Mouse (Mus musculus): Measurements from ENCODE around the gene Apol9b. TPM values are rescaled to one million over a fixed set of nuclear protein-coding genes. Genes with fewer than 3 reads are reported as not detected.
"Not testable (repeated sequence)": the region's sequence is repeated elsewhere in the genome, so short reads cannot be mapped to it uniquely, and the experiment has no call there.

The Apol9b gene
- total RNA-seq (2015) (not detected in 2 replicates), total RNA-seq (2017) (not detected in 2 replicates)

DNA sequence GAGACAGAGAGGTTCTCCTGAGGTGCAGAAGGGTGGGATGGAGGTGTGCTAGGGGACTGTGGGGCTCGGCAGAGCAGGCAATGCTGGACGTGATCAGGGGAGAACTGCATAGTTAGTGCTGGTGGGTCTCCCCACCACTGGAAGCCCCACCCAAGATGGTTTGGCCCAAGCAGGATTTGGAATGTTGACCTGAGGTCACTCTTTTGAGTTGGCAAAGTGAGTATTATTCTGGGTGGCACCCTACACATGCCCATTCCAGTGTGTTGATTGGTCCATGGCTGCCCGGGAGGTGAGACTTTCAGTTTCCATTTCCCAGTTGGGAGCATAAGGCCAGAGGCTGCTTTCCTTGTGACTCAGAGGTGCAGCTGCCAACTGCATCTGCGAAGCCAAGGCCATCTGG, at the start of gene Apol9b:
Gene Apol9b, plus strand, starts transcription at position 301 of the 400 bp plus-strand sequence.
- ATAC-seq (replicated peaks; ENCODE audit: poor library complexity), result not testable (repeated sequence)

DNA sequence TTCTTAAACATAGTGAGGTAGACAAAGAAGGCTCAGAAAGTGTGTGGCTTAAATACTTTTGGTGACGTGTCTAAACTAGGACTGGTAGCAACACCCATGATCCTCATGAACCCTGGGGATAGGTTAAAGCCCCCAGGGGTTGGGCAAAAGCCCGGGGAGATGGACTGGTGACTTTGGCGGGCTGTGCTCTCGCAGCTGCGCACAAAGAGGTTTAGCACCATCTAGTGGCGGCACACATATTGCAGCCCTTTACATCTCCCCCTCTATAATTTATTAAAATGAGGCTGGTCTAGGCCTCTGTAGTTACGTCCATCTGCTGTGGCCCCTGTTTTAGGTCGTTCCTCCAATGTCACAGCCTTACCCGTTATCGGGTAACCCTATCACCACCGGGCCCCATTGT, 44.9 kb upstream of the Apol9b start:
- not testable (repeated sequence) for ATAC-seq (replicated peaks; ENCODE audit: poor library complexity)

DNA sequence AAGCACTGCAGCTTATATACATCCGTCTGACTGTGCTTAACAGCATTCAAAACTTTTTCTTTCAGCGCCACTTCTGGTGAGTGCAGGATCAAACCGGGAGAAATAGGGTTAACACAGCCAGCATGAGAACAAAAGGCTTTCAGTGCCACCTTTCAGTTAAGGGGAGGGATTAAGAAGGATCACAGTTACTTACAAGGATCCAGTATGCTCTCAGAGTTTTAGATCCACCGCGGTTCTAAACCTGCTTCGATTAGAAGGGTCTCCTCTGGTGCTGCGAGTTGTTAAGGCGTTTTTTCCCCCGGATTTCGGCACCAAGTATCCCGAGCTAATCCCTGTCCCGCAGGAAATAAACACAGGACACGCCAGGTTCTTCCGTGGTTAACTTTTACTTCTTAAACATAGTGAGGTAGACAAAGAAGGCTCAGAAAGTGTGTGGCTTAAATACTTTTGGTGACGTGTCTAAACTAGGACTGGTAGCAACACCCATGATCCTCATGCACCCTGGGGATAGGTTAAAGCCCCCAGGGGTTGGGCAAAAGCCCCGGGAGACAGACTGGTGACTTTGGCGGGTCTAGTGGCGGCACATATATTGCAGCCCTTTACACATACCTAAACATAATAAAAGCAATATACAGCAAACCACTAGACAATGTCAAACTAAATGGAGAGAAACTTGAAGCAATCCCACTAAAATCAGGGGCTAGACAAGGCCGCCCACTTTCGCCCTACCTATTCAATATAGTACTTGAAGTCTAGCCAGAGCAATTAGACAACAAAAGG, 37.1 kb upstream of the Apol9b start:
- ATAC-seq (replicated peaks; ENCODE audit: poor library complexity), result not testable (repeated sequence)

DNA sequence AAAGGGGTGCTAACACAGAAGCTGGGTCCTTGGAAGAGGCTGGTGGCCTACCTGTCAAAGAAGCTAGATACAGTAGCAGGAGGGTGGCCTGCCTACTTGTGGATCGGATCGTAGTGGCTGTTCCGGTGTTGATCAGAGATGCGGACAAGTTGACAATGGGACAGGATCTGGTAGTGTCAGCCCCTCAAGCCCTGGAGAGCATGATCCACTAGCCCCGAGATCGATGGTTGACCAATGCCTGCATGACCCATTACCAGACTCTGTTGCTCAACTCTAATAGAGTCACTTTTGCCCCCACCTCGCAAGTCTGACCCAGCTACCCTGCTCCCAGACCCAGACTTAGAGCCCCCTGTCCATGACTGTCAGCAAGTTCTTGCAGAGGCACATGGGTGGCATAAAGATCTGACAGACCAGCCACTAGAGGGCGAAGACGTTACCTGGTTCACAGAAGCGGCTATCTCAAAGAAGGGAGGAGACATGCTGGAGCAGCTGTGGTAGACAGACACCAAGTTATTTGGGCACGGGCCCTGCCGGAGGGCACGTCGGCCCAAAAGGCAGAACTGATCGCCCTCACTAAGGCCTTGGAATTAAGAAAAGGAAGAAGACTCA, 34.0 kb upstream of the Apol9b start:
- 0 out of 2 replicates have a peak, but pooled peaks have one; percentile 60 for ATAC-seq (replicated peaks; ENCODE audit: poor library complexity)

DNA sequence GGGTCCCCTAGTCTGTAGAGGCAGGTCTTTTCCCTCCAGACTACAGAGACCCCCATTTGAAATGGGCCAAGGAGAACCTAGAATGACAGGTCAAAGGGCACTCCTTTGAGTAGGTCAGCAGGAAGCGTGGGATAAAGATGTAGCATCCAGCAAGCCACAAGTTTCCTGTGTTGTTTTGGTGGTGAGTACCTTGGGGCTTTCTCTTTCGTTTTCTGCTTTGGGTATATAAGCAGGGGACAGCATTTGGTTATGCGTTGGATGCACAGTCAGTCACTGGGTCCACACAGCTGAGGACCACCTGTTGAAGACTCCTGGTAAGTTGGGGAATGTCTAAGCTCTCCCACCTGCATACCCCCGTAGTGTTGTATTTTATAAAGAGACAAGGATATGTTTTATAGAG, 30.2 kb upstream of the Apol9b start, which contains the start of gene Apol7e:
Gene Apol7e, plus strand, starts transcription at position 202 of the 400 bp plus-strand sequence.
- 0 out of 2 replicates have a peak, but pooled peaks have one; percentile 23 for ATAC-seq (replicated peaks; ENCODE audit: poor library complexity)

DNA sequence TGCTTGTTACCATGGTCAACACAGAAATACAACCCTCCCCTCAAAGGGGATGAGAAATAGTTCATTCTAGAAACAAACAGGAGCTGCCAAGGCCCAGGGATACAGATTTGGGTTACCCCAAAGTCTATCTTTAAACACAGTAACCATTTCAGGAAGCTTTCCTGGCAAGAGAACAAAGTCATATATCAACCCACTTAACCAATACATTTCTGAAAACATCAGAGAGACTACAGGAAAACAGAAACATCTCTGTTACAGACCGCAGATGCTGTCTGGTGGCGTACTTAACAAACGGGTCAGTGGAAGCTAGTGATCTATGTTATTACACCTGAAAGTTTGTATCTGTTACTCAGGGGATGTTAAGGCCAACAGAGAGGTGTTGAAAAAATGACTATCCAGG, 23.5 kb upstream of the Apol9b start:
- ATAC-seq (replicated peaks; ENCODE audit: poor library complexity), result not testable (repeated sequence)

DNA sequence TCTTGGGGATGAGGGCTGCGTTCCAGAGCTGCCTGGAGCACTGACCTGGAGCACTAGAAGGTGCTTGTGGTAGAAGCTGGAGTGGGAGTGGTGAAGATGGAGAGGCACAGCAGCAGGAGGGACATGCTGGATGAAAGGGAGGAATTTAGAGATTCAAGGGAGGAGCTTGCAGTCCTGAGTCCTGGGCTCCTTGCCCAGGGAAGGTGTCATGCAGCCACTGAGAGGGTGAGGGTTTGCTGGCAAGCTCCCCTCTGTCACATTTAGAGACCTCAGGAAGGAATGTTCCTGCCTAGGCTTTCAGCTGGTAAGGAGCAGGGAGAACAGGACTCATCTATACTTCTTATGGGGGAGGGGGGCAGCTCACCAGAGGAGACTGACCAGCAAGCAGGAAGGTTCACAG, 19.9 kb upstream of the Apol9b start:
- not testable (repeated sequence) for ATAC-seq (replicated peaks; ENCODE audit: poor library complexity)

DNA sequence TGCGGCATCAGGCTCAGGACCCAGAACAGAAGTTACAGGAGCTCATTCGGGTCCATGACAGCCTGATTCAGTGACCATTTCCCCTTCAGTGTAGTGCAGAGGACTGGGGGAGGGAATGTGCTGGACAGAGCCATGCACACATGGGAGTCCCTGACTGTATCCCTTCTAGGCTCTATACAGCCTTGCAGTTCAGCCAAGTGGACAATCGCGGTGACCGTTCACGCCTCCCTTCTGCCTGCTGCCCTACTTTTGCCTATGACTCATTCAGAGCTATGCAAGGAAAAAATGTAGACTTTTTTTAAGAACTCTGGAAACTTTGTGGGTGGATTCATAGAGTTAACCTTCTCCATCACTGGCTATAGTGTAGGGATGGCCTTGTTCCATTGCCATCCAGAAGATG, 10.6 kb upstream of the Apol9b start:
- not testable (repeated sequence) for ATAC-seq (replicated peaks; ENCODE audit: poor library complexity)

DNA sequence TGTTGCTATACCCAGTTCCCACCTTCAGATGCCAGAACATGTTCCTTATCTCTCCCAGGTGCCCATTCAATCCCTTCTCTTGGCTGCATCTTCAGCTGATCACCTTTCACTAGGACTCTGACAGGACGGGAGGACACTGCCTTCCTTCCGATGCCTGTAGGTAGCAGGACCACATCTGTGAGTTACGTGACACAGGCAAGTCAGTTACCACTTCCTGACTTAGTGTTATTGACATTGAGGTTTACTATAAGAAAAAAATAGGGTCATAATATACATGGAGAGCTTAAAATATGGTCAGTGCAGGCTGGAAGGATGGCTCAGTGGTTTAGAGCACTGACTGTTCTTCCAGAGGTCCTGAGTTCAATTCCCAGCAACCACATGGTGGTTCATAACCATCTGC, 7.3 kb upstream of the Apol9b start:
- ATAC-seq (replicated peaks; ENCODE audit: poor library complexity), result not testable (repeated sequence)

DNA sequence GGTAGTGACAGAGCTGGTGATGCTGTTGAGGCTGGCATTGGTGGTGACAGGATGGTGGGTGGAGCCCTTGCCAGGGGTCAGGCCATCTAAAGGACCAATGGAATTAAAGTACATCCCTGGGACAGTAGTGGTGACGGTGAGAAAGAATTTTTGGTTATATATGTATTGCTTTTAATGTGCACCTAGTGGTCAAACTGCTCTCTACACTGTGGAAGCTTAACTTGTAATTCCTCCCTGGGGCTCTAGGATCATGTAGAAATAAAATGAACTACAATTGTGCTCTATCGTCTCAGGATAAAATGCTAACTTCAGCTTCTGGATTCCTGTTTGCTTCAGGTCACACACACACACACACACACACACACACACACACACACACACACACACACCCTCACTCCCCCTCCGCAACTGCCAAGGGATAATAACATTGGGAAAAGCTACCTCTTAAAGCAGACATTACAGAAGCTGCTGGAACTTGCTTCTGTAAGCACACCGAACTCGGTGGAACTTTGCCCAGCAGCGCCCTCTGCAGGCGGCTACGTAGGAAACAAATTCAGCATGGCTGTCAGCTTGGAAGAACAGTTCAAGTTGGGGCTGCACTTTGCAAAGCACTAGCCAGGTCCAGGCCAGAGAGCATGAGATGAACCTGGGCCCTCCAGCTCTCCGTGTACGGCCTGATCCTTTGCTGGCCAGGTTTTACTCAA, 4.5 kb upstream of the Apol9b start:
- peak; percentile 63 for ATAC-seq (replicated peaks; ENCODE audit: poor library complexity)

DNA sequence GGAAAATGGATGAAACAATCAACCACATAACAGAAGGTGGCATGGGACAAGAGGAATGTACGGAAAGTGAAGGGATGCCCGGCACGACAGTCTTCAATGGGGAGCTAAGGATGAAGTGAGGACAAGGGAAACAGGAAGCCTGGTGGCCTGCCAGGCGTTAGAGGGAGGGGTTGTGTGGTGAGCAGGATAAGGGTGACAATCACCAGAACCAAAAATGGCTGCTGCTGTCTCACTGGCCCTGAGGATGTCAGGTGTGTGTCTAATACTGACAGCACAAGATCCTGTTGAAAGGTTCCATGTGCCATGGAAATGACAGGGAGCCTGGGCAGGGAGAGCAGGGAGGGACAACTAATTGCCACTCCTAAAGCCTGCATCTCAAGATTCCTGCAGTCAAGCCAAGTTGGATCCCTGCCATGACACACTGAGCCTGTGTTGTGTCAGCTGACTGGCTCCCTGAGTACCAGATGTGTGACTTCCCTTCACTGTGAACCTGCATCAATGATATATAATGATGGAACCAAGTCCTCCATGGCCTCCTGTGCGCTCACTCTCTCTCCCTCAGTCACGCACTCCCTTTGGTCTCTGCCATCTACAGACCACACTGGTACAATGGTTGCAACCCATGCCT, 3.3 kb upstream of the Apol9b start:
- ATAC-seq (replicated peaks; ENCODE audit: poor library complexity), result not testable (repeated sequence)

DNA sequence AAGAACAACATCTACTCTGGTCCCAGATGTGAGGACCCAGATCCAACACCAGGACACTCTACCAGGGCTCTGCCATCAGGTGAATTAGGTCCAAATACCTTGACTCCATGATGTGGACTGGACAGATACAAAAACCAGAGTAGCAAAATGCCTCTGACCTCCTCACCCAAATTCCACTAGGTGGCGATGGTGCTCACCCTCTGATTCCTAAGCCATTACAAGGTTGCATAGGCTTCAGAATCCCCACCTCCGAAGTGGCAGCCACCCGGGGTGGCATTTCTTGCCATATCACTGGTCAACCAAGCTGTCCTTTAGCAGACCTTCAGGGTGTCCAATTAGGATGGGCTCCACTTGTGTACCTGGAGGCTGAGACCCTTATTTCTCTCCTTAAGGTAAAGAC, 1.7 kb upstream of the Apol9b start:
- ATAC-seq (replicated peaks; ENCODE audit: poor library complexity), result peak; percentile 73

DNA sequence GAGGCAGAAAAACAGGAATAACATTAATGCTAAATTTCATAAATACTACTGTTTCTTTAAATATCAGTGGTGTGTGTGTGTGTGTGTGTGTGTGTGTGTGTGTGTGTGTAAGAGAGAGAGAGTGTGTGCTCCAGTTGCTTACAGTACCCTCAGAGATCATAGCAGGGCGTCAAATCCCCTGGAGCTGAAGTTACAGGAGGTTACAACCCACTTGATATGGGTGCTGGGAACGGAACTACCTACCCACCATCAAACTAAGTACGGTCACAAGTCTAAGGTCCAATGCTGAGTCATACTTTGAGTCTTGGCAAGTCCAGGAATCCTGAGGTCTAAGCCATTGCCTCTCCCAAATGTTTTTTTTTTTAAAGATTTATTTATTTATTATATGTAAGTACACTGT, 1.1 kb upstream of the Apol9b start:
- not testable (repeated sequence) for ATAC-seq (replicated peaks; ENCODE audit: poor library complexity)

DNA sequence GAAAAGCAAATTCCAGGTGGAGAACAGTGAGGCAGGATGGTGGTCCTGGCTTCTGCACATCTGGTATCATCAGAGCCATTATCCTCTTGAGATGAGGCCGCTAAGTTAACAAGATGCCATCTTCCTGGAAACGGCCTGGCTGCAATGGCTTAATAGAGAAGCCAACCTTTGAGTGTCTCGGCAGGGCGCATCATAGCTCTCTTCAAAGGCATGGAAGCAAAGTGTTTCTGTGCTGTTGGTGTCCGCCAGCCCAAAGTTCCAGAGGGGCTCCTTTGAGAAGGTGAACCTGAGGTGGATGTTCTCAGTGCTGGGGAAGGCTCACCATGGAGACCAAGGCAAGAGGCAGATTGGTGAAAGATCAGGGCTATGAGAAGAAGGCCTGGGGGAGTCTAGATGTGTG, 2.8 kb downstream of the Apol9b start:
- ATAC-seq (replicated peaks; ENCODE audit: poor library complexity), result no peak

DNA sequence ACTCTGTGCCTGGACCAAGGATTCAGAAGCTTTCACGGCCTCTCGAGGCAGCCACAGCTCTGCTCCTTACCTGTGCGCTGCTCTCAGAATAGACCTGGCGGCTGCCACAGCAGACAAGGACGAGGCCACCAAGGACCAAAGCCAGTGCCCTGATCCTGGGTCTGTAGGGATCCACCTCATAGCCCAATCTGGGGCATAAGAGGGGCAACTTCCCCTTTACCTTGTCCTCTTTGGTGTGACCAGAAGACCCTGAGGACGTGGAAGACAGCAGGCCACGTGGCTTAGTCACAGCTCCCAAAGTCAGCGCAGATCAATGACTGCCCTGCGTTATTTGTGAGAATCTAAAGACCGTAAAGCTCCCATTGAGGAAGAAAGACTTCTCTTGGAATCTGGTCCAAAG, 4.0 kb downstream of the Apol9b start:
- ATAC-seq (replicated peaks; ENCODE audit: poor library complexity), result not testable (repeated sequence)

DNA sequence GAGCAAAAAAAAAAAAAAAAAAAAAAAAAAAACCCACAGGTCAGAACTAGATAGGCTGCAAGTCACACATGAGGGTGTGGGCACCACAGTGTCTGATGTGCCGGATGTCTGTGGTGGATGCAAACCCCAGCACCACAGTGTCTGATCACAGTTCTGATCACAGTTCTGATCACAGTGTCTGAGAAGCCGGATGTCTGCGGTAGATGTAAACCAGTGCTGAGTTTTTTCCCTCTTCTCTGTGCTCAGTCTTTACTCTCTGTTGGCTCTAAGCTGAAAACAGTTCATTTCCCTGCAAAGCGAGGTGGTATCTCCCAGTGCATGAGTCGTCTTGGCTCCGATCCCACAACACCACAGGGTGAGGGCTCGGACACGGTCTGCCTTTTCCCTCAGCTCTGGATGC, 4.5 kb downstream of the Apol9b start:
- peak; percentile 70 for ATAC-seq (replicated peaks; ENCODE audit: poor library complexity)

DNA sequence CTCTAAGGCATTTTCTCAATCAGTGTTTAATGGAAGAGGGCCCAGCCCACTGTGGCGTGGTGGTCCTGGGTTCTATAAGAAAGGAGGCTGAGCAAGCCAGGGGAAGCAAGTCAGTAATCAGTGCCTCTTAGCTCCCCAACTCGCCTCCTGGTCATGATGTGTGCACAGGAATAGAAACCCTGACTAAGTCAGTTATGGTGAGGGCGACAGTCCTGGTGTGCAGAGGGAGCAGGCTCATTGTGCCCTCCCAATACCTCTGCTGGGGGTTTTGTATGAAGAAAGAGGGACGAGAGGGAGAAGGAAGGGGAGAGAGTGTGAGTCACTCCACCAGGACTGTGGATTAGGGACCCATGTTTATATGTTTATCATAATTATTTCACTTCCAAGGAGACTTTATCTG, 5.1 kb downstream of the Apol9b start:
- not testable (repeated sequence) for ATAC-seq (replicated peaks; ENCODE audit: poor library complexity)

DNA sequence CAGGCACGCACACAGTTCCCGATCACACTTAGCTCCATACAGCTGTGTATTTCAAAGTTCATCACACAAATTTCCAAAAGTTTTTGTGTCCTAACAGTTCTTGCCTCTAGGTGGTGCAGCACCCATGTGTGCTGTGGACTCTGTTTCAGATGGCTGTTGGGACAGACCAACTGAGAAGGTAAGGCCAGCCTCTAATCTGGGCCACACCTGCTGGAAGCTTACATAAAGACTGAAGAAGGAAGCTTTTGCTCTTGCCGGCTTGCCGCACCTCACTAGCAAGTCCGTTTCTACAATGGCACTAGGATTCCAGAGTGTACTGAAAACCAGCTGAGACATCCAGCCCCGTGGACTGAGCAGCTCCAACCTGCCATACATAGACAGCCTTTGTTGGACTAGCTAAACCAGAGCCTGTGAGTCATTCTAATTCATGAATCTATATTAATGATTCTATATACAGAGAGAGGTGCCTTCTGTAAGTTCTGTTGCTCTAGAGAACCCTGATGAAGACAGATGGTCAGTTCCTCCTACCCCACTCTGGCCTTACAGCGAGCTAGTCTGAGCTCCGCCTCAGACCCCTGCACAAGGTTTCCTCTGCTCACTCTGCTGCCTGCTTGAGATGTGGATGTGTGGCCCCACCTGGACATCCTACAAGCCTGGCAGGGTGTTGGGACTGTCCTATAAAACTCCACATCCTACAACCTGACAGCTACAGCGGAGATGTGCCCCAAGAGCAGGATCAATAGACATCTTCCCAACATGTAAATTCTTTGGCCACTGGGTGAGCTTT, 11.9 kb downstream of the Apol9b start:
- ATAC-seq (replicated peaks; ENCODE audit: poor library complexity), result peak; percentile 54; the same call in 1 of the 2 replicates

DNA sequence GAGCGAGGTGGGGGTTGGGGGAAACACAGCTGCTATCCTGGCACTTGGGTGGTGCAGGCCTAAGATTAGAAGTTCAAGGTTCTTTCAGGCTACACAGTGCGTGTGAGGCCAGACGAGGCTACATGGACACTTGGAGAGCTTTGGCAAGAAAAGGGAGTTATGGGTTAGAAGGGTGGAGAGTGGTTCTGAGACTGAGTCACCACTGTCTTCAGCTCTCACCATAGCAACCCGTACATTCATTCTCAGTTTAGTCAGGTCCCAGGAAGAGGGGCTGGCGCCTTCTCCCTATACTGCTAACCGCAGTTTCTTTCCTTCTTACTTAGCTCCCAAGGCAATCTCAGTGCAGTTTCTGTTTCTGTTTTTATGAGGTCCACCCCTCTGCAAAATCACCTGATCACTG, 12.7 kb downstream of the Apol9b start:
- ATAC-seq (replicated peaks; ENCODE audit: poor library complexity), result not testable (repeated sequence)

DNA sequence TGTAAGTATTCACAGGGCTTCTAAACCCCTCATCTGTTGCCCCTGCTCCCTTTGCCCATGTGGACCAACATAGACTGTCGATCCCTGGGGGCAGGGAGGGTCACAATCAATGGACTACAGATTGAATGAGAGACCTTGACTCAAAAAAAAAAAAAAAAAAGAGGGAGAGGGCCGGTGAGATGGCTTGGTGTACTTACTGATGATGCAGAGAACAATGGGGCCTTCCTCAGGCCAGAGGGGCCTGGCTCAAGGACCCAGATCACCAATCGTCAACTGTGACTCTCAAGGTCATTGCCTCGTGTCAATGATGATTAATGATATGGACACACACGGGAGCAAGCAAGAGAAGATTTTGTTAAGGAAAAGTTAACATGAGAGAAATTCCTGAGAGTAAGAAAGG, 15.8 kb downstream of the Apol9b start:
- no peak for ATAC-seq (replicated peaks; ENCODE audit: poor library complexity)
